Comparison of ENCODE assay signal across 22 mouse cellular contexts in genomic region chr2:130171674-130172073, GRCm38 (mm10). TPM values are rescaled to one million over a fixed set of nuclear protein-coding genes. Genes with fewer than 3 reads are reported as not detected.
"Had no signal": no experiment of that assay in that cellular context is flagged by ENCODE, and none has a peak within 500 bp of the region (broad histone marks: within the 10 kb centered on the region; RNA-seq: fewer than 3 reads in every experiment).

No protein-coding gene starts in this region.

- DNase-seq: retina, postnatal 1 day; right cerebral cortex, adult 18-20 months; right cerebral cortex, postnatal 14 days; right cerebral cortex, postnatal 25 days; right cerebral cortex, postnatal 4 days; spleen, adult 18-20 months; thymus, adult 18-20 months; thymus, adult 2 months; thymus, postnatal 14 days; thymus, postnatal 25 days; thymus, postnatal 36 days; thymus, postnatal 4 days had no signal

- H3K4me2 ChIP-seq: neural tube, embryonic 13.5 days; neural tube, embryonic 15.5 days; stomach, embryonic 15.5 days had no signal

- H3K27ac ChIP-seq: neural tube, embryonic 13.5 days; neural tube, embryonic 15.5 days; stomach, embryonic 15.5 days; stomach, postnatal 0 days had no signal

- H3K27me3 ChIP-seq: neural tube, embryonic 13.5 days; neural tube, embryonic 15.5 days; stomach, embryonic 15.5 days had no signal

- H3K9ac ChIP-seq: neural tube, embryonic 13.5 days; neural tube, embryonic 15.5 days; stomach, embryonic 15.5 days had no signal

- H3K4me3 ChIP-seq: neural tube, embryonic 13.5 days; neural tube, embryonic 15.5 days; stomach, embryonic 15.5 days had no signal

- H3K9me3 ChIP-seq: neural tube, embryonic 13.5 days; neural tube, embryonic 15.5 days; stomach, embryonic 15.5 days had no signal

RNA-seq across cellular contexts. Expression of gene Tmc2, which starts 23.3 kb away (rescaled TPM):
- polyA plus RNA-seq: neural tube, embryonic 13.5 days; neural tube, embryonic 15.5 days; small intestine, adult 2 months; spleen, adult 2 months; stomach, embryonic 14.5 days; stomach, embryonic 16.5 days; stomach, postnatal 0 days; thymus, adult 2 months; urinary bladder, adult 2 months had no signal

RNA-seq across cellular contexts. Expression of gene Tgm6, which starts 59.5 kb away (rescaled TPM):
- polyA plus RNA-seq: neural tube, embryonic 13.5 days; small intestine, adult 2 months; spleen, adult 2 months; stomach, embryonic 14.5 days; stomach, embryonic 15.5 days; stomach, embryonic 16.5 days; stomach, postnatal 0 days; thymus, postnatal 0 days had no signal
